Comparison of ENCODE assay signal across 15 mouse cellular contexts in genomic region chr19:37873499-37873898, GRCm38 (mm10).
"Had no signal": no experiment of that assay in that cellular context is flagged by ENCODE, and none has a peak within 500 bp of the region (broad histone marks: within the 10 kb centered on the region; RNA-seq: fewer than 3 reads in every experiment).

No protein-coding gene starts in this region.

- H3K9me3 ChIP-seq: limb, embryonic 15.5 days; neural tube, embryonic 12.5 days had no signal

- H3K4me3 ChIP-seq: left cerebral cortex, adult 2 months; limb, embryonic 15.5 days; myocyte; neural tube, embryonic 12.5 days had no signal

- H3K36me3 ChIP-seq: limb, embryonic 15.5 days; neural tube, embryonic 12.5 days had no signal

- ATAC-seq: intestine, postnatal 0 days had no signal

- DNase-seq: kidney, adult 8-10 months; kidney, postnatal 25 days; lung, embryonic 14.5 days; lung, postnatal 10 days; lung, postnatal 4 days; midbrain, embryonic 14.5 days; right cerebral cortex, postnatal 4 days; spleen, adult 18-20 months; thymus, adult 18-20 months; thymus, postnatal 14 days had no signal

- H3K27ac ChIP-seq: left cerebral cortex, adult 2 months; limb, embryonic 15.5 days; neural tube, embryonic 12.5 days had no signal

- H3K4me2 ChIP-seq: limb, embryonic 15.5 days; lung, embryonic 14.5 days; neural tube, embryonic 12.5 days had no signal

- H3K9ac ChIP-seq: limb, embryonic 15.5 days; lung, embryonic 14.5 days; neural tube, embryonic 12.5 days had no signal
